Mouse (Mus musculus): ENCODE results near the gene Thsd4. TPM values are rescaled to one million over a fixed set of nuclear protein-coding genes. Genes with fewer than 3 reads are reported as not detected.

Thsd4 gene
- polyA plus RNA-seq, 1 experiment = 1.7 TPM

- no peak overlapping the region for H3ac ChIP-seq (ENCODE audit: control insufficient read depth, insufficient read length)
- no peak overlapping the region for H3K4me3 ChIP-seq
- peaks cover 39% of the 10 kb centered on the region for H3K27me3 ChIP-seq (ENCODE audit: control insufficient read depth, insufficient read depth, insufficient read length)
- H3K79me2 ChIP-seq (ENCODE audit: control insufficient read depth, insufficient read depth) = no peaks in the 10 kb centered on the region
- no peak for TF ChIP-seq TCF12 (IDR thresholded peaks at IDR 0.05; ENCODE audit: insufficient read depth, poor library complexity, severe bottlenecking)
- TF ChIP-seq MYOD1 (IDR thresholded peaks at IDR 0.05; ENCODE audit: control insufficient read depth in 1 of 3, insufficient read length in 2 of 3, low read depth in 2 of 3) = no peak
- no peak for TF ChIP-seq POLR2AphosphoS2 (IDR thresholded peaks at IDR 0.05; ENCODE audit: insufficient read length, low read depth)
- TF ChIP-seq MAX (IDR thresholded peaks at IDR 0.05; ENCODE audit: low read depth) = no peak
- no peak for TF ChIP-seq E2F4 (IDR thresholded peaks at IDR 0.05; ENCODE audit: insufficient read depth)
- no peak for TF ChIP-seq SRF (IDR thresholded peaks at IDR 0.05; ENCODE audit: control insufficient read depth, insufficient read length, low read depth)
- no peak for TF ChIP-seq CEBPB (IDR thresholded peaks at IDR 0.05; ENCODE audit: insufficient read depth, poor library complexity, severe bottlenecking)
- no peak for TF ChIP-seq POLR2A (IDR thresholded peaks at IDR 0.05; ENCODE audit: insufficient read length, low read depth)
- no peak for TF ChIP-seq MYOG (IDR thresholded peaks at IDR 0.05; ENCODE audit: control insufficient read depth in 1 of 3, insufficient read depth in 1 of 3, insufficient read length in 2 of 3, low read depth in 2 of 3)
- TF ChIP-seq TCF3 (IDR thresholded peaks at IDR 0.05; ENCODE audit: insufficient read length, low read depth) = no peak
- H3K4me2 ChIP-seq (ENCODE audit: low read depth) = no peak overlapping the region
- H3K36me3 ChIP-seq (ENCODE audit: control insufficient read depth, insufficient read depth) = no peaks in the 10 kb centered on the region
Measured at GRCm38 (mm10) chr9:59952515-59953070, 569.3 kb downstream of the Thsd4 start.

GRCm38 (mm10) chr9:59951943-59952342 lies 569.9 kb downstream of the Thsd4 start:
- peaks cover 46% of the 10 kb centered on the region for H3K27me3 ChIP-seq (ENCODE audit: control insufficient read depth, insufficient read depth, insufficient read length)
- H3K79me2 ChIP-seq (ENCODE audit: control insufficient read depth, insufficient read depth) = no peaks in the 10 kb centered on the region
- no peak overlapping the region for H3K4me3 ChIP-seq
- H3K36me3 ChIP-seq (ENCODE audit: control insufficient read depth, insufficient read depth) = no peaks in the 10 kb centered on the region
- no peak overlapping the region for H3ac ChIP-seq (ENCODE audit: control insufficient read depth, insufficient read length)
- no peak overlapping the region for H3K4me2 ChIP-seq (ENCODE audit: low read depth)
- TF ChIP-seq SRF (IDR thresholded peaks at IDR 0.05; ENCODE audit: control insufficient read depth, insufficient read length, low read depth) (no peak), POLR2A (IDR thresholded peaks at IDR 0.05; ENCODE audit: insufficient read length, low read depth) (no peak), TCF12 (IDR thresholded peaks at IDR 0.05; ENCODE audit: insufficient read depth, poor library complexity, severe bottlenecking) (no peak), POLR2AphosphoS2 (IDR thresholded peaks at IDR 0.05; ENCODE audit: insufficient read length, low read depth) (no peak), E2F4 (IDR thresholded peaks at IDR 0.05; ENCODE audit: insufficient read depth) (no peak)

DNA sequence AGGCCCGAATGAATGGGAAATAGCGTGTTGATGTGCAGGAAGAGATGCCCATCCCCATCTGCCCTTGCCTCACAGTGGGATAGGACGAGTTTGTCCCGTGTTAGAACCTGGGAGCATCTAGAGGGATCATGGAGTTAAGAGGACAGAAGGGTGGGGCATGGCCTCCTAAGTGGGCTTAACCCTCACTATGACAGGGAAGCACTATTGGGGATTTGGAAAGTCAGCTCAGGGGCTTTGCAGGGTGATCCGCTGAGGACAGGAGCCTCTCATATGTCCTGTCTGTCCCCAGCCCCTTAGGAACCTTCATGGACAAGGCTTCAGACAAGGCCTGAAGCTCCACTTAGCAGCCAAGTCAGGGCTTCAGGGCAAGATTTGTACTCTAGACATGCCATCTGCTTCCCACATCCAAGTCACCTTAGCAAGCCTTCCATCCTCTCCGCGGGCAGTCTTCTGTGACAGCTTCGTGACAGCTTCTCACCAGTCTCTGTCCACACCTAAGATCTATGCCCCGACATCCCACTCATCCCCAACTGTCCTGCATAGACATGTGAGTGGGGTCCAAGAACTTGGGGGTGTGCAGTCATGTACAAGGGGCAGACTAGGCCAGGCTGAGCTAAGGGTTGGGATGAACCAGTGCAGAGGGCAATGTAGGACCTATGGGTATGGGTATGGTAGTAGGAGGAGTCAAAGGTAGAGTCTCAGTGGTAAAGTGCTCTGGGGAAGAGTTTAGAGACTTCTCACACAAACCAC lies 570.7 kb downstream of the Thsd4 start:
- Histone ChIP-seq H3K27me3 (ENCODE audit: control insufficient read depth, insufficient read depth, insufficient read length) (peaks cover 52% of the 10 kb centered on the region), H3K4me3 (no peak overlapping the region), H3K79me2 (ENCODE audit: control insufficient read depth, insufficient read depth) (no peaks in the 10 kb centered on the region), H3ac (ENCODE audit: control insufficient read depth, insufficient read length) (no peak overlapping the region), H3K4me2 (ENCODE audit: low read depth) (no peak overlapping the region), H3K36me3 (ENCODE audit: control insufficient read depth, insufficient read depth) (no peaks in the 10 kb centered on the region)
- TF ChIP-seq REST (IDR thresholded peaks at IDR 0.05; ENCODE audit: insufficient read depth, insufficient read length) (no peak), TCF12 (IDR thresholded peaks at IDR 0.05; ENCODE audit: insufficient read depth, poor library complexity, severe bottlenecking) (no peak), USF1 (IDR thresholded peaks at IDR 0.05; ENCODE audit: low read depth) (no peak), TCF3 (IDR thresholded peaks at IDR 0.05; ENCODE audit: insufficient read length, low read depth) (no peak), SRF (IDR thresholded peaks at IDR 0.05; ENCODE audit: control insufficient read depth, insufficient read length, low read depth) (no peak), E2F4 (IDR thresholded peaks at IDR 0.05; ENCODE audit: insufficient read depth) (no peak), MYOD1 (IDR thresholded peaks at IDR 0.05; ENCODE audit: control insufficient read depth in 1 of 3, insufficient read length in 2 of 3, low read depth in 2 of 3) (no peak), CEBPB (IDR thresholded peaks at IDR 0.05; ENCODE audit: insufficient read depth, poor library complexity, severe bottlenecking) (no peak), POLR2A (IDR thresholded peaks at IDR 0.05; ENCODE audit: insufficient read length, low read depth) (no peak), MAX (IDR thresholded peaks at IDR 0.05; ENCODE audit: low read depth) (no peak), MYOG (IDR thresholded peaks at IDR 0.05; ENCODE audit: control insufficient read depth in 1 of 3, insufficient read depth in 1 of 3, insufficient read length in 2 of 3, low read depth in 2 of 3) (no peak), POLR2AphosphoS2 (IDR thresholded peaks at IDR 0.05; ENCODE audit: insufficient read length, low read depth) (no peak)

GRCm38 (mm10) chr9:59949981-59950380 lies 571.9 kb downstream of the Thsd4 start:
- Histone ChIP-seq H3K27me3 (ENCODE audit: control insufficient read depth, insufficient read depth, insufficient read length) (peaks cover 64% of the 10 kb centered on the region), H3K36me3 (ENCODE audit: control insufficient read depth, insufficient read depth) (no peaks in the 10 kb centered on the region), H3K4me3 (no peak overlapping the region), H3K4me2 (ENCODE audit: low read depth) (no peak overlapping the region), H3ac (ENCODE audit: control insufficient read depth, insufficient read length) (no peak overlapping the region), H3K79me2 (ENCODE audit: control insufficient read depth, insufficient read depth) (no peaks in the 10 kb centered on the region)
- TF ChIP-seq TCF12 (IDR thresholded peaks at IDR 0.05; ENCODE audit: insufficient read depth, poor library complexity, severe bottlenecking) (no peak), MYOG (IDR thresholded peaks at IDR 0.05; ENCODE audit: control insufficient read depth in 1 of 3, insufficient read depth in 1 of 3, insufficient read length in 2 of 3, low read depth in 2 of 3) (no peak), REST (IDR thresholded peaks at IDR 0.05; ENCODE audit: insufficient read depth, insufficient read length) (no peak), E2F4 (IDR thresholded peaks at IDR 0.05; ENCODE audit: insufficient read depth) (no peak), SRF (IDR thresholded peaks at IDR 0.05; ENCODE audit: control insufficient read depth, insufficient read length, low read depth) (no peak), POLR2AphosphoS2 (IDR thresholded peaks at IDR 0.05; ENCODE audit: insufficient read length, low read depth) (no peak), USF1 (IDR thresholded peaks at IDR 0.05; ENCODE audit: low read depth) (no peak), MAX (IDR thresholded peaks at IDR 0.05; ENCODE audit: low read depth) (no peak), MYOD1 (IDR thresholded peaks at IDR 0.05; ENCODE audit: control insufficient read depth in 1 of 3, insufficient read length in 2 of 3, low read depth in 2 of 3) (no peak), TCF3 (IDR thresholded peaks at IDR 0.05; ENCODE audit: insufficient read length, low read depth) (no peak), CEBPB (IDR thresholded peaks at IDR 0.05; ENCODE audit: insufficient read depth, poor library complexity, severe bottlenecking) (no peak), POLR2A (IDR thresholded peaks at IDR 0.05; ENCODE audit: insufficient read length, low read depth) (no peak)

Data from myocyte (in vitro differentiated cells).